Mouse (Mus musculus): ENCODE data around the gene Klc4. TPM values are rescaled to one million over a fixed set of nuclear protein-coding genes. Genes with fewer than 3 reads are reported as not detected.

The Klc4 gene
- polyA plus RNA-seq (2014; fragmentation: Illumina TruSeq; extraction: RNeasy Lipid Tissue Mini Kit (QIAGEN cat#74804)): not detected

GRCm38 (mm10) chr17:46645561-46646321 is at the start of gene Klc4, which contains the start of gene Mrpl2:
Gene Klc4, minus strand, starts transcription at chr17:46646022.
Gene Mrpl2, plus strand, starts transcription at chr17:46646229.

GRCm38 (mm10) chr17:46680760-46681373 is 35.0 kb upstream of the Klc4 start, which contains the start of gene Klhdc3:
Gene Klhdc3, minus strand, starts transcription at chr17:46680914.

DNA sequence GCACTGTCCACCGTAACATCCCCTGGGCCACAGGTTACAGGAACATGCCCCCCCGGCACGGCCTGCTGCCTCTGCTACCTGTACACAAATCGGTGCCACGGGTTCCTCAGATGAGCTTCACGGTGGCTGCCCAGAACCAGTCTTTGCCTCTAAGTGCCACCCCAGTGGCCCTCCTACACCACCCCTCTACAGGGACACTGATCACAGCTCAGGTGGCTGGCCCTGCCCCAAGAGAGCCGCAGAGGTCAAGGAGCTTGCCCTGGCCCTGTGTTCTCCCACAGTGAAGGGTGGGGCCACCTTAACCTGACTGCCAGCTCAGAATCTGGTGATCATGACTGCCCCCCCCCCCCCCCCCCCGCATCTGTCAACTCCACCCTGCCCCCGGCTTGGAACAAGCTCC is 32.6 kb upstream of the Klc4 start, which contains the start of gene Mea1:
Gene Mea1, plus strand, starts transcription at position 378 of the 400 bp plus-strand sequence.

DNA sequence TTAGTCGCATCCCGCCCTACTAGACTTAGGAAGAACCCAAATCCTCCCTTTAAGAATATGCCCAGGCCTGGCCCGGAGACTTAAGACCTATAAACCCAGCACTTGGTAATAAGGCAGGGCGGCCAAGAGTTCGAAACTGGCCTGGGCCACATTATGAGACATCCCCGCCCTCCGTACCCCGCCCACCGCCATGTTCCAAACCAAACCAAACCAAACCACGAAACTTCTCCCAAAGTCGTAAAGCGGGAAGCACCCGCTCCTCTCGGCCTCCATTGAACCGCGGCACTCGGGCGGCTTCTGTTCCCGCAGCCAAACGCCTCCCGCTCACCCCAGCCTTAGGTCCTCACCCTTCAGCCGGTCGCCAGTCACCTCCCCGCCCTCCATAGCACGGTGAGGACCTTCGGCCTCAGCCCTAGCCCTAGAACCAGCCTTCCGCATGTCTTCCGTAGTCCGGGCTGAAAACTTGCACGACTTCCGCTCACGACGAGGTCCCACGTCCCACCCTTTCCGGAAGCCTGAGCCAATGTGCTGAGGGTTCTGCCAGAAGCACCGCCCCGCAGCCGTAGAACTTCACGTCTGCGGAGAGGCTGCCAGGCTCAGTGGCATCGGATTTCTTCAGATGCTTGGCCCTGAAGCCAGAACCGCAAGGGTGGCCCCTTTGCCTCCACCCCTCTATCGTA is 28.2 kb upstream of the Klc4 start, which contains the start of gene Rrp36:
Gene Rrp36, minus strand, starts transcription at position 503 of the 680 bp plus-strand sequence.

GRCm38 (mm10) chr17:46650232-46651031 is 4.6 kb upstream of the Klc4 start, which contains the start of gene Cul7:
Gene Cul7, plus strand, starts transcription at chr17:46650337.

DNA sequence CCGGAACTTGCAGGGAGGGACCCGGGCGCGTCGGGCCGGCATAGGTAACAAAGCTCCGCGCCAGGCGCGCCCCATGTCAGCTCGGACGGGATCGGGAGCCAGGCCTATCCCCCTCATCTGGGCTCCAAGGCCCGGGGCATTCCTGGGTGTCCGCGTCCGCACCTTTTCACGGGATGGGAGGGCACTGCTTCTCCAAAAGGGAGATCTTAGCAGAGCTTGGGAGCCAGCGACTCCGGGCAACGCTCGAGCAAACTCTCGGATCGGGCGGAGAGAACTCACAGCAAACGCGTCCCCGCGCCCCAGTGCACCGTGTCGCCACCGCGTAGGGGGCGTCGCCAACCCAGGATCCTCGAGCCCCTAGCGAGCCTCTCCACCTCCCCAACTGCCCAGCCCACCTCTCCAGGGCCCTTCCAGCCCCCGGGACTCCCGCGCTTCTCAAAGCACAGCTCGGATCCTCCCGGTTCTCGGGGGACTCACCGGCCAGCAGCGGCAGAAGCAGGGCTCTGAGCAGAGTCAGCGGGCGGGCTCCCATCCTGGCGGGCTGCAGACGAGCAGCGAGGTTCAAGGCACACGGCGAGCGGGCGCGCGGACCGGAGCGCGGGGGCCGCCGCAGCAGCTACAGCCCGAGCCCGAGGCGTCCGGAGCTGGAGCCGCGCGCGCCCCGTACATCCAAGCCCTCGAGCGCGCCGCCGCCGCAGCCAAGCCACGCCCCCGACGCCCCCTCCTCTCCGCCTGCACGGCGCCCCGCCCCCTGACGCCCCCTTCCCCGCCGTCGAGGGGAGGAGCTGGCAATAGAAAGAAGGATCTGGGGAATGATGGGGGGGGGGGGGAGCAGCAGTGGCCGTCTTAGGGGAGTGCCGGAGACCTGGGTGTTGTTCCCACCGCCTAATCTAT is 16.8 kb downstream of the Klc4 start, which contains the start of gene Ptk7:
Gene Ptk7, minus strand, starts transcription at position 714 of the 894 bp plus-strand sequence.

Other genes with a start within 250 kb of the Klc4 start
- not detected for gene Crip3, start 217.1 kb downstream of the Klc4 start, polyA plus RNA-seq (2014; fragmentation: Illumina TruSeq; extraction: RNeasy Lipid Tissue Mini Kit (QIAGEN cat#74804))
- not detected for gene Slc22a7, start 207.6 kb downstream of the Klc4 start, polyA plus RNA-seq (2014; fragmentation: Illumina TruSeq; extraction: RNeasy Lipid Tissue Mini Kit (QIAGEN cat#74804))
- gene Ttbk1, start 158.3 kb downstream of the Klc4 start, polyA plus RNA-seq (2014; fragmentation: Illumina TruSeq; extraction: RNeasy Lipid Tissue Mini Kit (QIAGEN cat#74804)): 0.11 TPM
- 7.6 TPM for gene Dnph1, start 149.3 kb downstream of the Klc4 start, polyA plus RNA-seq (2014; fragmentation: Illumina TruSeq; extraction: RNeasy Lipid Tissue Mini Kit (QIAGEN cat#74804))
- gene Cul9, start 99.6 kb downstream of the Klc4 start, polyA plus RNA-seq (2014; fragmentation: Illumina TruSeq; extraction: RNeasy Lipid Tissue Mini Kit (QIAGEN cat#74804)): 2.8 TPM
- gene Srf, start 89.8 kb downstream of the Klc4 start, polyA plus RNA-seq (2014; fragmentation: Illumina TruSeq; extraction: RNeasy Lipid Tissue Mini Kit (QIAGEN cat#74804)): 0.34 TPM
- 0.57 TPM for gene Ptk7, start 16.5 kb downstream of the Klc4 start, polyA plus RNA-seq (2014; fragmentation: Illumina TruSeq; extraction: RNeasy Lipid Tissue Mini Kit (QIAGEN cat#74804))
- gene Mrpl2, start 207 bp upstream of the Klc4 start, polyA plus RNA-seq (2014; fragmentation: Illumina TruSeq; extraction: RNeasy Lipid Tissue Mini Kit (QIAGEN cat#74804)): 0.83 TPM
- 0.37 TPM for gene Cul7, start 4.3 kb upstream of the Klc4 start, polyA plus RNA-seq (2014; fragmentation: Illumina TruSeq; extraction: RNeasy Lipid Tissue Mini Kit (QIAGEN cat#74804))
- gene Rrp36, start 28.3 kb upstream of the Klc4 start, polyA plus RNA-seq (2014; fragmentation: Illumina TruSeq; extraction: RNeasy Lipid Tissue Mini Kit (QIAGEN cat#74804)): 2.2 TPM
- 2.4 TPM for gene Mea1, start 32.8 kb upstream of the Klc4 start, polyA plus RNA-seq (2014; fragmentation: Illumina TruSeq; extraction: RNeasy Lipid Tissue Mini Kit (QIAGEN cat#74804))
- gene Klhdc3, start 34.9 kb upstream of the Klc4 start, polyA plus RNA-seq (2014; fragmentation: Illumina TruSeq; extraction: RNeasy Lipid Tissue Mini Kit (QIAGEN cat#74804)): 4.6 TPM
- gene Ppp2r5d, start 59.1 kb upstream of the Klc4 start, polyA plus RNA-seq (2014; fragmentation: Illumina TruSeq; extraction: RNeasy Lipid Tissue Mini Kit (QIAGEN cat#74804)): 9.5 TPM
- 0.46 TPM for gene Pex6, start 65.4 kb upstream of the Klc4 start, polyA plus RNA-seq (2014; fragmentation: Illumina TruSeq; extraction: RNeasy Lipid Tissue Mini Kit (QIAGEN cat#74804))
- gene Gnmt, start 83.1 kb upstream of the Klc4 start, polyA plus RNA-seq (2014; fragmentation: Illumina TruSeq; extraction: RNeasy Lipid Tissue Mini Kit (QIAGEN cat#74804)): not detected
- gene Cnpy3, start 106.2 kb upstream of the Klc4 start, polyA plus RNA-seq (2014; fragmentation: Illumina TruSeq; extraction: RNeasy Lipid Tissue Mini Kit (QIAGEN cat#74804)): 3.2 TPM
- not detected for gene Ptcra, start 117.7 kb upstream of the Klc4 start, polyA plus RNA-seq (2014; fragmentation: Illumina TruSeq; extraction: RNeasy Lipid Tissue Mini Kit (QIAGEN cat#74804))
- 11.5 TPM for gene 2310039H08Rik, start 126.6 kb upstream of the Klc4 start, polyA plus RNA-seq (2014; fragmentation: Illumina TruSeq; extraction: RNeasy Lipid Tissue Mini Kit (QIAGEN cat#74804))
- 31.4 TPM for gene Rpl7l1, start 136.7 kb upstream of the Klc4 start, polyA plus RNA-seq (2014; fragmentation: Illumina TruSeq; extraction: RNeasy Lipid Tissue Mini Kit (QIAGEN cat#74804))
- gene Bicral, start 212.5 kb upstream of the Klc4 start, polyA plus RNA-seq (2014; fragmentation: Illumina TruSeq; extraction: RNeasy Lipid Tissue Mini Kit (QIAGEN cat#74804)): 12.3 TPM
- 2.1 TPM for gene Tbcc, start 244.7 kb upstream of the Klc4 start, polyA plus RNA-seq (2014; fragmentation: Illumina TruSeq; extraction: RNeasy Lipid Tissue Mini Kit (QIAGEN cat#74804))